In the genomic region with DNA sequence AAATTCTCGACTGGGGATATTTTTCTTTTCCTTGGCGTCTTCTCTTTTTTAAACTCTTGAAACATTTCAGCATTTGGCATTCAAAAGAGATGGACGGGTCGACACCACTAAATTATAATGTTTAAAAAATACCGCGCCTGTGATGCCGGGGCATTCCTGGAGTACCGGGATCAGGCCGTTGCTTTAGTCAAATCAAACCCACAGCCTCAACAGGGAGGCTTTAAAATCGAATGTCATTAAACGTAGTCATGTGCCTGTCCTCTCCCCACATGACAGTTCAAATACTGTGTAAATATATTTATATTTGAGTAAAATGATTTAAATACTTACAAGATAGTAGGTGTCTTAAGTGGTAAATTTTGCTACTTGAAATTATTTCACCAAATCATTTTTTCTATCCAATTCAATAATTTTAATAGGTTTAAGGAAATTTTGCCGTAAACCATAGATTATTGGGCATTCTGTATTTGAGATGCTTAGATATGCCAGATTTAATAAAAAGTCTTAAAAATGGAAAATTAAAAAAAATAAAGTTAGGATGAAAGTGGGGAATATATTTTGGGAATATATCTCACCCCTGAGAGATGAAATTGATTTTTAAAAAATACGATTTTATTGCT, we compare ENCODE assay signal across 9 mouse cellular contexts. TPM values are rescaled to one million over a fixed set of nuclear protein-coding genes. Genes with fewer than 3 reads are reported as not detected.
DNase-seq lines count a peak whose midpoint lies in the region; ATAC-seq and TF ChIP-seq lines count a peak whose summit lies in the region.
"Had no signal": no experiment of that assay in that cellular context is flagged by ENCODE, and none has a peak within 500 bp of the region (broad histone marks: within the 10 kb centered on the region; RNA-seq: fewer than 3 reads in every experiment).

No protein-coding gene starts in this region.

- ATAC-seq in erythroblast, adult 5-6 weeks (replicated peaks; ENCODE audit: low FRiP score, poor library complexity, severe bottlenecking) = no peak
- no peak for ATAC-seq in midbrain, postnatal 0 days (ENCODE audit: low FRiP score)
- no peak for ATAC-seq in limb, embryonic 13.5 days (ENCODE audit: low FRiP score, low read depth)
- ATAC-seq in stomach, embryonic 14.5 days (ENCODE audit: insufficient number of reproducible peaks, insufficient read depth, low FRiP score, low read depth) = no peak

- H3K4me3 ChIP-seq in erythroblast, embryonic 14.5 days (replicated peaks) = peak overlapping the region; percentile 28
- peak overlapping the region; percentile 72 for H3K4me3 ChIP-seq in midbrain, embryonic 10.5 days
- no peak overlapping the region for H3K4me3 ChIP-seq in midbrain, postnatal 0 days (ENCODE audit: low read depth, low read length)
- peak overlapping the region; percentile 67 for H3K4me3 ChIP-seq in limb, embryonic 13.5 days
- H3K4me3 ChIP-seq in stomach, embryonic 14.5 days (ENCODE audit: low read depth, low read length) = peak overlapping the region; percentile 58

- H3K4me1 ChIP-seq in erythroblast, embryonic 14.5 days (ENCODE audit: control insufficient read depth) = peaks cover 13% of the 10 kb centered on the region
- H3K4me1 ChIP-seq in midbrain, embryonic 10.5 days = peaks cover 14% of the 10 kb centered on the region
- H3K4me1 ChIP-seq in midbrain, postnatal 0 days (ENCODE audit: insufficient read depth, low read length) = peaks cover 4% of the 10 kb centered on the region; the same call in 1 of the 2 replicates
- no peaks in the 10 kb centered on the region for H3K4me1 ChIP-seq in limb, embryonic 13.5 days
- no peaks in the 10 kb centered on the region for H3K4me1 ChIP-seq in stomach, embryonic 14.5 days (ENCODE audit: control insufficient read depth, insufficient read depth, low read length)

- WGBS in midbrain, embryonic 10.5 days = 27% methylated on average over 13 of the region's 13 CpGs
- 28% methylated on average over 13 of the region's 13 CpGs for WGBS in midbrain, postnatal 0 days
- 23% methylated on average over 13 of the region's 13 CpGs for WGBS in limb, embryonic 13.5 days
- 24% methylated on average over 13 of the region's 13 CpGs for WGBS in stomach, embryonic 14.5 days

- H3K9me3 ChIP-seq in erythroblast, embryonic 14.5 days (ENCODE audit: control insufficient read depth, low read length) = peaks cover 2% of the 10 kb centered on the region; the same call in 1 of the 2 replicates
- no peaks in the 10 kb centered on the region for H3K9me3 ChIP-seq in midbrain, embryonic 10.5 days (replicated peaks)
- H3K9me3 ChIP-seq in midbrain, postnatal 0 days (ENCODE audit: low read length) = no peaks in the 10 kb centered on the region
- no peaks in the 10 kb centered on the region for H3K9me3 ChIP-seq in limb, embryonic 13.5 days
- H3K9me3 ChIP-seq in stomach, embryonic 14.5 days (ENCODE audit: control insufficient read depth, low read depth, low read length) = no peaks in the 10 kb centered on the region

- H3K27me3 ChIP-seq in erythroblast, embryonic 14.5 days (ENCODE audit: control insufficient read depth) = peaks cover 25% of the 10 kb centered on the region
- H3K27me3 ChIP-seq in midbrain, embryonic 10.5 days (ENCODE audit: low read depth, poor library complexity, severe bottlenecking) = peaks cover 43% of the 10 kb centered on the region
- H3K27me3 ChIP-seq in midbrain, postnatal 0 days (ENCODE audit: insufficient read depth, low read length) = peaks cover 14% of the 10 kb centered on the region
- peaks cover 33% of the 10 kb centered on the region for H3K27me3 ChIP-seq in limb, embryonic 13.5 days
- H3K27me3 ChIP-seq in stomach, embryonic 14.5 days (ENCODE audit: control insufficient read depth, insufficient read depth, low read length) = no peaks in the 10 kb centered on the region

- no peaks in the 10 kb centered on the region for H3K36me3 ChIP-seq in erythroblast, embryonic 14.5 days (ENCODE audit: control insufficient read depth)
- no peaks in the 10 kb centered on the region for H3K36me3 ChIP-seq in midbrain, embryonic 10.5 days
- H3K36me3 ChIP-seq in midbrain, postnatal 0 days (ENCODE audit: insufficient read depth, low read length) = no peaks in the 10 kb centered on the region
- no peaks in the 10 kb centered on the region for H3K36me3 ChIP-seq in limb, embryonic 13.5 days
- no peaks in the 10 kb centered on the region for H3K36me3 ChIP-seq in stomach, embryonic 14.5 days (ENCODE audit: control insufficient read depth, insufficient read depth, low read length)

- no peak for DNase-seq in midbrain, embryonic 10.5 days (ENCODE audit: low spot score)
- DNase-seq in midbrain, postnatal 0 days (ENCODE audit: low spot score) = no peak
- DNase-seq in thymus, postnatal 25 days = no peak
- DNase-seq in urinary bladder, postnatal 10 days (ENCODE audit: low spot score) = no peak

- no peak overlapping the region for H3K9ac ChIP-seq in midbrain, postnatal 0 days (replicated peaks; ENCODE audit: low read length, poor library complexity, severe bottlenecking)
- no peak overlapping the region for H3K9ac ChIP-seq in limb, embryonic 13.5 days
- H3K9ac ChIP-seq in stomach, embryonic 14.5 days (replicated peaks; ENCODE audit: low read depth, low read length) = no peak overlapping the region

- no peak overlapping the region for H3K27ac ChIP-seq in midbrain, embryonic 10.5 days (replicated peaks)
- no peak overlapping the region for H3K27ac ChIP-seq in midbrain, postnatal 0 days (ENCODE audit: low read depth, low read length)
- no peak overlapping the region for H3K27ac ChIP-seq in limb, embryonic 13.5 days
- no peak overlapping the region for H3K27ac ChIP-seq in stomach, embryonic 14.5 days (ENCODE audit: low read length)

- TF ChIP-seq CTCF in midbrain, postnatal 0 days (IDR thresholded peaks at IDR 0.05) = no peak

- H3K4me2 ChIP-seq in midbrain, postnatal 0 days (ENCODE audit: low read depth, low read length, poor library complexity, severe bottlenecking) = no peak overlapping the region
- H3K4me2 ChIP-seq in limb, embryonic 13.5 days (replicated peaks) = peak overlapping the region; percentile 95
- H3K4me2 ChIP-seq in stomach, embryonic 14.5 days (replicated peaks; ENCODE audit: low read depth, low read length) = peak overlapping the region; percentile 94

RNA-seq across cellular contexts. Expression of a gene that starts 1.1 kb away (rescaled TPM):
- 0.09 and 0.13 TPM in 2 replicates for polyA plus RNA-seq in erythroblast, embryonic 14.5 days (2012)
- 15.9 and 18.4 TPM in 2 replicates for total RNA-seq in erythroblast, adult 5-6 weeks (2015; ENCODE audit: low replicate concordance)
- 23.1 and 25.4 TPM in 2 replicates for total RNA-seq in erythroblast, adult 5-6 weeks (2017; ENCODE audit: low replicate concordance)
- polyA plus RNA-seq in midbrain, embryonic 10.5 days (2016; fragmentation: Nextera tagmentation; extraction: Ambion mirVana) = 2.3 and 3.0 TPM in 2 replicates
- total RNA-seq in midbrain, postnatal 0 days (2014; rRNA removed) = 2.8 and 3.1 TPM in 2 replicates
- 0.90 and 0.91 TPM in 2 replicates for polyA plus RNA-seq in midbrain, postnatal 0 days (2015; fragmentation: Nextera tagmentation; extraction: Ambion mirVana)
- 2.4 and 2.5 TPM in 2 replicates for polyA plus RNA-seq in limb, embryonic 13.5 days (2015; fragmentation: Nextera tagmentation; extraction: Ambion mirVana)
- 3.2 and 3.7 TPM in 2 replicates for polyA plus RNA-seq in stomach, embryonic 14.5 days (2014; fragmentation: Nextera tagmentation; extraction: Ambion mirVana)

RNA-seq across cellular contexts. Expression of a gene that starts 53.0 kb away (rescaled TPM):
- not detected in 2 replicates for polyA plus RNA-seq in erythroblast, embryonic 14.5 days (2012)
- not detected in 2 replicates for total RNA-seq in erythroblast, adult 5-6 weeks (2015; ENCODE audit: low replicate concordance)
- 0.17 and 0.28 TPM in 2 replicates for total RNA-seq in erythroblast, adult 5-6 weeks (2017; ENCODE audit: low replicate concordance)
- 0.04 and 0.09 TPM in 2 replicates for polyA plus RNA-seq in midbrain, embryonic 10.5 days (2016; fragmentation: Nextera tagmentation; extraction: Ambion mirVana)
- 57.1 and 68.2 TPM in 2 replicates for total RNA-seq in midbrain, postnatal 0 days (2014; rRNA removed)
- polyA plus RNA-seq in midbrain, postnatal 0 days (2015; fragmentation: Nextera tagmentation; extraction: Ambion mirVana) = 6.8 and 7.0 TPM in 2 replicates
- 0.29 and 0.31 TPM in 2 replicates for polyA plus RNA-seq in limb, embryonic 13.5 days (2015; fragmentation: Nextera tagmentation; extraction: Ambion mirVana)
- 0.43 and 0.83 TPM in 2 replicates for polyA plus RNA-seq in stomach, embryonic 14.5 days (2014; fragmentation: Nextera tagmentation; extraction: Ambion mirVana)
- total RNA-seq: liver, adult 2 months had no signal
